Mouse (Mus musculus) embryonic facial prominence, embryonic 15.5 days (tissue): Measurements from ENCODE around the gene Prdm13. TPM values are rescaled to one million over a fixed set of nuclear protein-coding genes. Genes with fewer than 3 reads are reported as not detected.

ENCODE experiments used
- ATAC-seq: fragments of 200-750 bp; cut with Nextera tagmentation; 2 replicates; pipeline ENCODE4 v1.8.0; 2017; ENCODE audit warnings: low read depth, moderate TSS enrichment; ENCODE audit not compliant: insufficient number of reproducible peaks, low FRiP score, low TSS enrichment
- H3K27ac ChIP-seq: fragments of 300-500 bp; sonication (generic); replicated peaks from 2 replicates; pipeline ENCODE4 v1.5.1; 2015; ENCODE audit warnings: mild to moderate bottlenecking, inconsistent platforms
- H3K27me3 ChIP-seq: fragments of 300-500 bp; sonication (generic); 2 replicates; pipeline ENCODE4 v1.6.1; 2015; ENCODE audit warnings: inconsistent platforms
- H3K36me3 ChIP-seq: fragments of 300-500 bp; sonication (generic); 2 replicates; pipeline ENCODE4 v1.6.1; 2015; ENCODE audit warnings: mild to moderate bottlenecking, inconsistent platforms
- H3K4me1 ChIP-seq: fragments of 300-500 bp; sonication (generic); 2 replicates; pipeline ENCODE4 v1.6.1; 2015; ENCODE audit warnings: inconsistent platforms
- H3K4me2 ChIP-seq: fragments of 300-500 bp; sonication (generic); replicated peaks from 2 replicates; pipeline ENCODE4 v1.6.1; 2015; ENCODE audit warnings: mild to moderate bottlenecking, inconsistent platforms
- H3K4me3 ChIP-seq: fragments of 300-500 bp; sonication (generic); replicated peaks from 2 replicates; pipeline ENCODE4 v1.5.1; 2015; ENCODE audit warnings: mild to moderate bottlenecking, inconsistent platforms
- H3K9ac ChIP-seq: fragments of 300-500 bp; sonication (generic); 2 replicates; pipeline ENCODE4 v1.6.1; 2015; ENCODE audit warnings: inconsistent platforms
- H3K9me3 ChIP-seq: fragments of 300-500 bp; sonication (generic); replicated peaks from 2 replicates; pipeline ENCODE4 v1.6.1; 2016; ENCODE audit warnings: inconsistent platforms
- WGBS: fragments of 180-500 bp; shearing (Covaris S2); methylation state at CpG from one replicate; pipeline ENCODE4 v1.1.7; 2015; 5-methylcytosine and 5-hydroxymethylcytosine counted together
- polyA plus RNA-seq: library from polyadenylated mRNA; unstranded; fragments of >200 nt; fragmentation: Nextera tagmentation; extraction: Ambion mirVana; gene quantifications from 2 replicates; pipeline ENCODE4 v1.2.1, GENCODE M21; 2015

Gene Prdm13
- polyA plus RNA-seq, 1 experiment from 2014 or later = not detected

DNA sequence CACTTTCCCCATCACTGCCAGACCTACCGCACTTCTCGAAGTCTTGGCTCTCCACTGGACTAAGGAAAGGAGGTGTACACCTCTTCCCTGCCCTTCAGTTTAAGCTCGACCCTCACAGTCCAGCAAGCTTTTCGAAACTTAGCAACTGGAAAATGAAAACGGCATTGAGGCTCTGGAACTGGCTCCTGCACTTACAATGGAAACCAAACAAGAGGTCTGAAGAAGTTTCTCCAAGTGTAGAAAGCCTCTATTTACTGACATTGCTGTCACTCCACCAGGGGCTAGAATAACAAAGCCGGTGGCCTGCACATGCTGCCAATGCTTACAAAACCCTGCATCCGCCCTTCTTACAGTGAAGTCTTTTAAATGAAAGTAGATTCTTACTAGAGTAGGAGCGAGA lies 11.1 kb downstream of the Prdm13 start:
- no peak for ATAC-seq
- Histone ChIP-seq H3K36me3 (no peaks in the 10 kb centered on the region), H3K9me3 (no peaks in the 10 kb centered on the region), H3K4me1 (peaks cover 15% of the 10 kb centered on the region), H3K4me2 (no peak overlapping the region), H3K27me3 (peaks cover 72% of the 10 kb centered on the region), H3K27ac (no peak overlapping the region), H3K4me3 (no peak overlapping the region), H3K9ac (no peak overlapping the region)
- 3% methylated on average over 8 of the region's 8 CpGs for WGBS

DNA sequence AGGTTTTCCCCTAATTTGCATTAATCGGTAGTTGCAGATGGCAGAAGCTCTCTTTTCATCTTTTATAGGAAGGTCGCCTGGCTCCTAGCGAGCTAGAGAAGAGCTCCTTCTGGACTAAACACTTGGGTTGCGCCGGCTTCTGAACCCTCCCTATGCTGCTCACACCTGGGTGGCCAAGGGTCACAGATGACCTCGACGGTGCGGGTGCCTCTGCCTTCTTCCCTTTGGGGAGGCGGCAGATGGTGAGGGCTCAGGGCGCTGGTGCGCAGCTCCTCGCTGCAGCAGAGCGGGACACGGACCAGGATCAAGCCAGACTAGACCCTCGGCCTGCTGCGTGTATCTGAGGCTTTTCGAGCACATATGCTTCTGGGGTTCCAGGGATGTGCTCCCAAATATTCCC lies 11.7 kb downstream of the Prdm13 start:
- ATAC-seq = no peak
- peaks cover 10% of the 10 kb centered on the region for H3K4me1 ChIP-seq
- 2% methylated on average over 17 of the region's 17 CpGs for WGBS
- no peaks in the 10 kb centered on the region for H3K9me3 ChIP-seq
- peaks cover 70% of the 10 kb centered on the region for H3K27me3 ChIP-seq
- no peak overlapping the region for H3K4me3 ChIP-seq
- no peak overlapping the region for H3K9ac ChIP-seq
- no peak overlapping the region for H3K27ac ChIP-seq
- H3K4me2 ChIP-seq = no peak overlapping the region
- no peaks in the 10 kb centered on the region for H3K36me3 ChIP-seq

DNA sequence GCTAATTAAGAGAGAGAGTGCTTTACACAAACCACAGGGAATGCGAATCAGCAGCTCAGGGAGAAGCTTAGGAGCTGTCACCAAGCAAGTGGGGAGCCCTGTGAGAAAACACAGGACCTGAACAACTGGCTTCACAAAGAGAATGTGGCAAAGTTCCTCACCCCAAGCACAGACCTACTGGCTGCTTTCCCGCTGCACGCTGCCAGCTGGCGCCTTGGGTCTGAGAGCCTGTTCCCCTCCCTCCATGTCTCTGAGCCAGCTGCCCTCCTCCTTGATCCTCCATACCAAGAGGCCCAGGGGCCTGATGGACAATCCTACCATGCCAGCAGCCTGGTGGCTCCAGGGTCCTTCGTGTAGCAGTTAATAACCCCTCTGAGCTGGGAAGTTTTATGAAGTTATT lies 19.8 kb downstream of the Prdm13 start:
- Histone ChIP-seq H3K27me3 (peaks cover 13% of the 10 kb centered on the region), H3K9ac (no peak overlapping the region), H3K4me2 (no peak overlapping the region), H3K4me3 (no peak overlapping the region), H3K4me1 (no peaks in the 10 kb centered on the region), H3K27ac (no peak overlapping the region), H3K36me3 (no peaks in the 10 kb centered on the region), H3K9me3 (no peaks in the 10 kb centered on the region)
- WGBS = 14% methylated on average over 5 of the region's 5 CpGs
- no peak for ATAC-seq

DNA sequence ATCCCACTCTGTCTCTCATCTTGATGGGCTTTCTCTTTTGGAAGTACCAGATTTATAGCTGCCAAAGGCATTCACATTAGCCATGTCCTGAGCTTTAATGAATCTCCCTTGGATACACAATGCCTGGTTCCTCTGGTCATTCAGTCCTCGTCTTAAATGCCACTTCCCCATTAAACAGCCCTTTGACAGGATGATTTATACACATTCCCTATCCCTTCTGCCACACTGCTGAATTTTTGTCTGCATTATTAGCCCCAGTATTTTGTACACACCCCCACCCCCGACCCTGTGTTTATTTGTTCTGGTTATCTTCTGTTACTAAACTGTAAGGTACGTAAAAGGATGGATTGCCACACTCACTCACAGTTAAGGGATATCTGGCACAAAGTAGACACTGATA lies 27.6 kb downstream of the Prdm13 start:
- Histone ChIP-seq H3K4me3 (no peak overlapping the region), H3K36me3 (no peaks in the 10 kb centered on the region), H3K4me2 (no peak overlapping the region), H3K9ac (no peak overlapping the region), H3K27ac (no peak overlapping the region), H3K4me1 (no peaks in the 10 kb centered on the region), H3K9me3 (no peaks in the 10 kb centered on the region), H3K27me3 (no peaks in the 10 kb centered on the region)
- no peak for ATAC-seq
- WGBS = 71% methylated on average over 3 of the region's 3 CpGs

DNA sequence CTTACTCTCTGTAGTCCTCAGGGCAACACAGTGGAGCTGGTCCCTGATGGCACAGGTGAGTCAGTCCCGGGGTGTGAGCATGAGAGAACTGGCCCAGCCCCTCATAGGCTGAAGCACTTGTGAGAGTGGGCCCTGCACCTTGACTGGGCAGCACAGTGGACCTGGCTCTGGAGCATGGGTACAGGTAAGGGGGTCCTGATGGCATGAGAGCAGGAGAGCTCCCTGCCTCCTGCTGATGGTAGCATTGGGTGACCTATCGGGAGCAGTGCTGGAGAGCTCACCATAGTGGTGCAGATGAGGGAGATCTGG lies 56.5 kb downstream of the Prdm13 start:
- H3K4me1 ChIP-seq = no peaks in the 10 kb centered on the region
- WGBS = 81% methylated on average over 2 of the region's 2 CpGs
- H3K4me3 ChIP-seq = no peak overlapping the region
- H3K36me3 ChIP-seq = no peaks in the 10 kb centered on the region
- no peak for ATAC-seq
- H3K4me2 ChIP-seq = no peak overlapping the region
- no peak overlapping the region for H3K27ac ChIP-seq
- H3K9me3 ChIP-seq = no peaks in the 10 kb centered on the region
- no peaks in the 10 kb centered on the region for H3K27me3 ChIP-seq
- H3K9ac ChIP-seq = no peak overlapping the region

DNA sequence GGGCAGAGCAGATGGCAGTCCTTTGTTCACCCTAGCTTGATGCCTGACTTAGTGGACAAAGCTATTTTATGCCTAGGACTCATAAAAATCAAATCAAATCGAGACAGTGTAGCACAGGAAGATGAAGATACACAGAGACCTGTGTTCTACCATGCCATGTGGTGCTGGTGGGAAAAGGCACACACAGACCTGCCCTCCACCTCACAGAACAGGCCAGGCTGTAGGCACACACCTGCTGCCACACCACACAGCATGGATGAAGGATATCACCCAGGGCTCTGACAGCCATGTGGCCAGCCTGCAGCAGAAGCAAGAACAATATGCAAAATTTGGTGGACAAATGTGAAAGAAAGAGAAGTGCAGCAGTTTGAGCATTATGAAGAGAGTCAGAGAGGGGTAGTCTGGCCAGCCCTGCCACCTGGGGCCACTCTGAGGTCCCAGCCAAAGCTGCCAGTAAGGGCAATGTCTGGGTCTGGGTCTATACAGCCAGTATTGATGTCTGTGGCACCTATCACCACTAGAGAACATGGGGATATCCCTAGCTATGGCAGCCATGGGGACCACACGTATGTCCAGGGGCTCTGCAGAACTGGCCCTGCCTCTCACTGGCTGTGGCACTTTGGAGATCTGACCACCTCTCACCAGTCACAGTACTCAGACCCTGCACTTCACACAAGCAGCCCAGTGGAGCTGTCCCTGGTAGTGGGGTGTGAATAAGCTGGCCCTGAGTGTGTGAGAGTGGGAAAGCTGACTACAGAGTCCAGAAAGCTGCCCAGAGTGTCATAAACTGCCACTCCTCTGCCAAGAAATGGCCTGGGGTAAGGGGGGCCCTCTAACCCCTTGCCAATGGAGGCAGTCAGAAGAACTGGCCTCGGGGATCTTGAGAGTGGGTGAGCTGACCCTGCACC lies 57.1 kb downstream of the Prdm13 start:
- no peaks in the 10 kb centered on the region for H3K9me3 ChIP-seq
- H3K27ac ChIP-seq = no peak overlapping the region
- no peaks in the 10 kb centered on the region for H3K4me1 ChIP-seq
- WGBS = 53% methylated on average over 3 of the region's 3 CpGs
- no peak overlapping the region for H3K4me3 ChIP-seq
- no peaks in the 10 kb centered on the region for H3K36me3 ChIP-seq
- 0 out of 2 replicates have a peak, but pooled peaks have one; percentile 29 for ATAC-seq
- H3K9ac ChIP-seq = no peak overlapping the region
- no peaks in the 10 kb centered on the region for H3K27me3 ChIP-seq
- no peak overlapping the region for H3K4me2 ChIP-seq

Other genes with a start within 250 kb of the Prdm13 start
- gene Ccnc, start 41.7 kb upstream of the Prdm13 start, polyA plus RNA-seq = 39.7 and 39.8 TPM in 2 replicates
- gene Usp45, start 81.2 kb upstream of the Prdm13 start, polyA plus RNA-seq = 7.0 and 8.5 TPM in 2 replicates
- gene Tstd3, start 81.2 kb upstream of the Prdm13 start, polyA plus RNA-seq = 7.5 and 8.2 TPM in 2 replicates
- 134 and 141 TPM in 2 replicates for gene Pnisr, start 161.6 kb upstream of the Prdm13 start, polyA plus RNA-seq
- gene Coq3, start 193.7 kb upstream of the Prdm13 start, polyA plus RNA-seq = 13.1 and 13.5 TPM in 2 replicates
- 4.9 and 5.6 TPM in 2 replicates for gene Faxc, start 245.4 kb upstream of the Prdm13 start, polyA plus RNA-seq